Mouse (Mus musculus) embryonic stem cell, embryonic (primary cell): ENCODE data around the gene Gm428.
"Not testable (repeated sequence)": the region's sequence is repeated elsewhere in the genome, so short reads cannot be mapped to it uniquely, and the experiment has no call there.

ENCODE experiments used
- CTCF ChIA-PET, 4 experiments: fragments of 300-600 bp in 2 of 4; fragments of 350-600 bp in 2 of 4; sonication (Branson Sonifier 250); formaldehyde crosslinking; loops; one replicate each; lab custom pipeline; 2022; ENCODE audit warnings: inconsistent platforms in 2 of 4; lab: Charles Lee
- POLR2A ChIA-PET, 4 experiments: fragments of 300-600 bp in 2 of 4; fragments of 350-600 bp in 2 of 4; sonication (Branson Sonifier 250); formaldehyde crosslinking; loops; one replicate each; lab custom pipeline; 2022; ENCODE audit warnings: antibody characterized with exemption in 4 of 4, inconsistent platforms in 1 of 4; lab: Charles Lee

Gm428 gene

GRCm38 (mm10) chr4:73683216-73683615, at the start of gene Gm428:
Gm428 (plus strand) TSS chr4:73683516.
- CTCF ChIA-PET, POLR2A ChIA-PET: not testable (repeated sequence)

- POLR2A ChIA-PET, CTCF ChIA-PET: not testable (repeated sequence)
Observed at GRCm38 (mm10) chr4:73637821-73638220, 45.5 kb upstream of the Gm428 start, which contains the start of gene Gm11236. Gm11236 (plus strand) TSS chr4:73638121.

GRCm38 (mm10) chr4:73661864-73662263, 21.5 kb upstream of the Gm428 start:
- CTCF ChIA-PET, POLR2A ChIA-PET: not testable (repeated sequence)

GRCm38 (mm10) chr4:73668054-73668453, 15.3 kb upstream of the Gm428 start, which contains the start of gene Gm11239:
Gm11239 (plus strand) TSS chr4:73668354.
- POLR2A ChIA-PET, CTCF ChIA-PET: not testable (repeated sequence)

GRCm38 (mm10) chr4:73718761-73719160, 35.4 kb downstream of the Gm428 start:
- ChIA-PET POLR2A (no interaction called here), CTCF (no interaction called here)

- CTCF ChIA-PET = no interaction called here
Observed at GRCm38 (mm10) chr4:73719819-73720218, 36.5 kb downstream of the Gm428 start.

More at GRCm38 (mm10) chr4:73719819-73720218, 36.5 kb downstream of the Gm428 start:
- POLR2A ChIA-PET = no interaction called here
